Mouse (Mus musculus) central nervous system, embryonic 14 days (tissue): ENCODE results near the gene Sec24a. TPM values are rescaled to one million over a fixed set of nuclear protein-coding genes. Genes with fewer than 3 reads are reported as not detected.

Experiments used
- polyA plus RNA-seq: library from polyadenylated mRNA; depleted of rRNA; stranded (reverse); fragments of >200 nt; gene quantifications from 2 replicates; pipeline ENCODE4 v1.2.3, GENCODE M21; 2012; rRNA removed

Gene Sec24a
- 9.8 and 11.6 TPM in 2 replicates for polyA plus RNA-seq

DNA sequence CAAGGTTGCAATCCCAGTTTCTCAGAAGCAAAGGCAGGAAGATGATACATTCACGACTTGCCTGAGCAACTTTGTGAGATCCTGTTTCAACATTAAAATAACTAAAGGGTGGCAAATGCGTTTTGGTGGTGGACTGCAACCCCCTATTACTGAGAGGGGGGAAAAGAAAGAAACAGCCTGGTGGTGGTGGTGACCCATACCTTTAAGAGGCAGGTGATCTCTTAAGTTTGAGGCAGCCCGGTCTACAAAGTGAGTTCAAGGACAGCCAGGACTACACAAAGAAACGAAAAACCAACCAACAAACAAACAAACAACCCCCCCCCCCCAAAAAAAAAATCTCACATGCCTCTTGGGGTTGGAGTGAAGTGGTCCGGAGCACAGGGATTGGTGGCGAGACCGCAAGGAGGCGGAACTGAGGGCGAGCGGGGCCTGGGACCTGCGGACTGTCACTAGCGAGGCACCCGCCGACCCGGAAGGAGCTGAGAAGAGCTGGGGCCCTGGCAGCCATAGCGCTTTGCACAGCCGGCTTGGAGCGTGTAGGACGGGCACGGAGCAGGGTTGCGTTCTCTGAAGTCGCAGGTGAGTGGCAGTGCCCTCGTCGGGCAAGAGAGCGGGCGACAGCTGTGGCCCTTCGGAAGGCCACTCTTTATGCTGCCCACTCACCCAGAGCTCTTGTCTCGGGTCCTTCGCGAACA, at the start of gene Sec24a, which contains the start of gene Sar1b:
TSS of gene Sec24a (minus strand) at position 422 of the 695 bp plus-strand sequence.
TSS of gene Sar1b (plus strand) at position 475 of the 695 bp plus-strand sequence.

DNA sequence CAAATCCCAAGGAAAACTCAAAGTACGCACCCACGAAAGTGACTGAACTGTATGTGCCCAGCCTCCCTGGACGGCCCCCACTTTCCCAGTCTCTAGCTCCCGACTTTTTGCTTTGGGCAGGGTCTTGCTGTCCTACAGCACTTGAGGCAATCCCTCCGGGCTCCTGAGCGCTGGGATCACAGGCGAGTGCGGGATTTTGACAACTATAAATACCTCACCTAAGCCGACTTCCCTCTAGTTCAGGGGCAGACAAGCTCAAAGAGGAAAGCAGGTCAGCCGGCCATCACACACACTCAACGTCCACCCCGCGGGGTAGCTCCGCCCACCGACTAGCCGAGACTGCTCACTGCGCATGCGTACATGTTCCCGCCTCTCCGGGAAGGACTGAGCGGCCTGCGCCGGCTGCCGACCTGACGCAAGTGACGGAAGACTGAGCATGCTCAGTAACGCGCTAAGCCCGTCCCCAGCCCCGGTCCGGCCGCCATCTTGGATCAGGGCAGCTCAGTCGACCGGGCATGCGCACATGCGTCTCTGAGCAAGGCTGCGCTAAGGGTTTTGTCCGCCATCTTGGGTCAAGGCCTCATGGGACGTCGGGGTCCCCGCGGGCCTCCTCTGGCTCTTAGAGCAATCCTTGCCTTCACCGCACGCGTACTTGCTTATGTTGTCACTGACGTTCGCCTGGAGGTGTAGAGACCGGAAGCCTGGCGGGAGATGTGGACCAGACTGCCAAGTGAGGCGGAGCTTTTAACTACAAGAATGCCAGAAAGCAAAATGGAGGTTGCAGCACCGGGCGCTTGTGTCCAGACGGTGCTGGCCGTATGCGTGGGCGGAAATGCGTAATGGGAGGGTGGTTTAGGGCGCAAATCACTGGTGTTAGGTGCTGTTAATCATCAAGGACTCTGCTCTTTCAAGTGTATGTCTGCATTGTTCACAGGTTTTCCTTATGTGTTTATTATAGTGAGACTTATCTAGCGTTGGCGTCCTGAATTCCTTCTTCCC, 74.8 kb downstream of the Sec24a start, which contains the start of gene 0610009B22Rik:
TSS of gene 0610009B22Rik (minus strand) at position 545 of the 999 bp plus-strand sequence.

DNA sequence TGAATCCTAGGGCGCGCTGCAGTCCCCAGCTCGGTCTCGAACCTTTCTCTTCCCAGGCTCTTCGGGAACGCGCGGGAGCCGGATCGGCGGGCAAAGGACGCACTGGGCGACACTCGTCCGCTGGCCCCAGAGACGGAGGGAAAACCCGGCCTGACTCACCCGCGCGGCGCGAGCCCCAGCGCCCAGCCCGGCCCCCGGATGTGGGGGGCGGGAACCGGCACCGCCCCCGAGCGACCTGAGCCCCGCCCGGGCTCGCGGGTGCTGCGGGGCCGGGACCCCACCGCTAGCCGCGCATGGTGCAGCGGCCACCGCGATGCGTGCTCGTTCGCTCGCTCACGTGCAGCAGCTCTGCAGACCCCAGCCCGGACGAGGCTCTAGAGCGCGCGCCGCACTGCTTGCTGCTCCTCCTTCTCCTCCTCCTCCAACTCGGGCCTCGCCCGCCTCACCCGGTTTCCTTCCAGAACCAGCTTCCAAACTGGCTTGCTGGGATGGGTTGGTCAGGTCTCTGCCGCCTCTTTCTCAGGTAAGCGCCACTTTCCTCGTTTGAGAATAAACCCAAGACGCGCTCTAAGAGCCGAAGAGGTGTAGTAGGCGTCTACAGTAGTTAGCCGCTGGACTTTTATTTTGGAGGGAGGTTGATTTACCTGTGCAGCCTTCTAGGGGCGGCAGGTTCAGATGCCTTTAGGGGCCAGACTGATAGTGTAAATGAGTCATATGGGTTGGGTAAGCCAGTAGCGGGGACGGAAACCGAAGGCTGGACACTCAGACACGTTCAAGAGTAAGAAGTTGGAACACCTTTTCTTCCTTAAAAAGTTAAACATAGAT, 112.5 kb downstream of the Sec24a start, which contains the start of the genes N4bp3 and D930048N14Rik:
TSS of gene N4bp3 (minus strand) at position 152 of the 825 bp plus-strand sequence.
TSS of gene D930048N14Rik (plus strand) at position 264 of the 825 bp plus-strand sequence.

Other genes starting within 250 kb of the Sec24a start
- gene Phykpl, start 178.9 kb downstream of the Sec24a start, polyA plus RNA-seq, result 8.6 and 11.7 TPM in 2 replicates
- 603 and 753 TPM in 2 replicates for gene Hnrnpab, start 156.8 kb downstream of the Sec24a start, polyA plus RNA-seq
- gene Nhp2, start 143.9 kb downstream of the Sec24a start, polyA plus RNA-seq, result 84.3 and 84.6 TPM in 2 replicates
- 62.6 and 62.7 TPM in 2 replicates for gene Rmnd5b, start 127.7 kb downstream of the Sec24a start, polyA plus RNA-seq
- gene N4bp3, start 112.8 kb downstream of the Sec24a start, polyA plus RNA-seq, result 7.2 and 10.8 TPM in 2 replicates
- gene D930048N14Rik, start 112.7 kb downstream of the Sec24a start, polyA plus RNA-seq, result 1.8 and 3.6 TPM in 2 replicates
- 51.1 and 61.6 TPM in 2 replicates for gene 0610009B22Rik, start 74.8 kb downstream of the Sec24a start, polyA plus RNA-seq
- 79.3 and 85.3 TPM in 2 replicates for gene Sar1b, start 53 bp upstream of the Sec24a start, polyA plus RNA-seq
- 0.96 and 1.7 TPM in 2 replicates for gene Jade2, start 94.0 kb upstream of the Sec24a start, polyA plus RNA-seq
- 52.9 and 58.0 TPM in 2 replicates for gene Cdkn2aipnl, start 204.0 kb upstream of the Sec24a start, polyA plus RNA-seq
- 198 and 227 TPM in 2 replicates for gene Ube2b, start 237.1 kb upstream of the Sec24a start, polyA plus RNA-seq
- 15.4 and 17.5 TPM in 2 replicates for gene Cdkl3, start 240.6 kb upstream of the Sec24a start, polyA plus RNA-seq